Mouse (Mus musculus) left cerebral cortex, adult 2 months (tissue): Measurements from ENCODE around the gene Tnfrsf11a. TPM values are rescaled to one million over a fixed set of nuclear protein-coding genes. Genes with fewer than 3 reads are reported as not detected.

Experiments used
- DNase-seq, 2 experiments: peaks; one replicate each; pipeline ENCODE4 v3.0.0; 2021 to 2022; ENCODE audit warnings: low spot score in 2 of 2, mixed read lengths in 1 of 2; ENCODE audit errors: extremely low spot score in 1 of 2
- H3K27ac ChIP-seq: fragments of 200-600 bp; 2 replicates; pipeline ENCODE4 v1.8.1; 2022
- H3K4me3 ChIP-seq: fragments of 200-600 bp; 2 replicates; pipeline ENCODE4 v1.8.1; 2022
- CTCF ChIP-seq: fragments of 200-600 bp; IDR thresholded peaks from 2 replicates; pipeline ENCODE4 v1.8.1; 2022; ENCODE audit warnings: antibody characterized with exemption, mild to moderate bottlenecking, moderate library complexity
- intact Hi-C: fragments of 180-260 bp; cut with DNase I; formaldehyde crosslinking; loops from one replicate; pipeline ENCODE4 v1.15.1; 2025
- total RNA-seq, 2 experiments: library from RNA; stranded (reverse); gene quantifications; 2 replicates each; pipeline ENCODE4 v1.2.3; 2021

Tnfrsf11a gene
- total RNA-seq, 2 experiments from 2014 or later, result 8.3 to 9.7 TPM

GRCm38 (mm10) chr1:105883498-105883897 lies 103.0 kb downstream of the Tnfrsf11a start:
- intact Hi-C loops, result no loop called here
- Histone ChIP-seq H3K4me3 (no peak overlapping the region), H3K27ac (no peak overlapping the region)
- TF ChIP-seq CTCF, result no peak
- no peak for DNase-seq

GRCm38 (mm10) chr1:105885101-105885500 lies 104.6 kb downstream of the Tnfrsf11a start:
- H3K4me3 ChIP-seq, result no peak overlapping the region
- no peak for DNase-seq
- no peak for TF ChIP-seq CTCF
- intact Hi-C loops, result no loop called here
- no peak overlapping the region for H3K27ac ChIP-seq

GRCm38 (mm10) chr1:105885575-105885974 lies 105.1 kb downstream of the Tnfrsf11a start:
- TF ChIP-seq CTCF, result no peak
- intact Hi-C loops, result no loop called here
- Histone ChIP-seq H3K27ac (no peak overlapping the region), H3K4me3 (no peak overlapping the region)
- no peak for DNase-seq

- intact Hi-C loops, result no loop called here
- TF ChIP-seq CTCF, result no peak
- Histone ChIP-seq H3K27ac (no peak overlapping the region), H3K4me3 (no peak overlapping the region)
- no peak for DNase-seq
Measured at GRCm38 (mm10) chr1:105886358-105886757, 105.8 kb downstream of the Tnfrsf11a start.

- intact Hi-C loops, result loop anchor here (1.0 to 10.0 kb wide), 4 partner anchors 56 to 504 kb away; partner anchors contain the start of gene Zcchc2
- peak; percentile 78 for TF ChIP-seq CTCF
- Histone ChIP-seq H3K27ac (no peak overlapping the region), H3K4me3 (no peak overlapping the region)
- DNase-seq, result peak; percentile 80 to 84
Measured at GRCm38 (mm10) chr1:105891032-105891725, 110.7 kb downstream of the Tnfrsf11a start.

- TF ChIP-seq CTCF, result no peak
- Histone ChIP-seq H3K27ac (no peak overlapping the region), H3K4me3 (no peak overlapping the region)
- DNase-seq, result no peak
- intact Hi-C loops, result loop anchor here (10.0 kb wide), 1 partner anchor 500 kb away; no protein-coding TSS in a partner anchor
Measured at GRCm38 (mm10) chr1:105895019-105895418, 114.5 kb downstream of the Tnfrsf11a start.

Other genes with a start within 250 kb of the Tnfrsf11a start
- 10 to 100 TPM; 18.7 to 20.9 TPM for gene Pign, start 117.0 kb upstream of the Tnfrsf11a start, total RNA-seq
- gene Relch, start 116.9 kb upstream of the Tnfrsf11a start, total RNA-seq, result 10 to 100 TPM; 94.0 to 98.8 TPM
- gene Zcchc2, start 209.7 kb downstream of the Tnfrsf11a start, total RNA-seq, result 10 to 100 TPM; 23.2 to 26.4 TPM